Mouse (Mus musculus): ENCODE data around the gene Apol9a.

GRCm38 (mm10) chr15:77376920-77377319 is 34.0 kb downstream of the Apol9a start:
- TF ChIP-seq CTCF (IDR thresholded peaks at IDR 0.05; ENCODE audit: insufficient read depth, low read depth, low read length) (no peak), POLR2A (IDR thresholded peaks at IDR 0.05; ENCODE audit: insufficient read depth, low read depth, low read length) (no peak)

All from olfactory bulb, adult 2 months (tissue).